Mouse (Mus musculus) frontal cortex, adult 2 months (tissue): Measurements from ENCODE around the gene Sumo3. TPM values are rescaled to one million over a fixed set of nuclear protein-coding genes. Genes with fewer than 3 reads are reported as not detected.

Experiments used
- polyA plus RNA-seq: library from polyadenylated mRNA; depleted of rRNA; stranded (reverse); fragments of >200 nt; gene quantifications from 2 replicates; pipeline ENCODE4 v1.2.3, GENCODE M21; 2012; rRNA removed

Sumo3 gene
- polyA plus RNA-seq, 1 experiment, result 364 TPM

Other genes starting within 250 kb of the Sumo3 start
- gene Adarb1, start 187.8 kb upstream of the Sumo3 start, polyA plus RNA-seq, result 134 and 137 TPM in 2 replicates
- gene Fam207a, start 90.3 kb upstream of the Sumo3 start, polyA plus RNA-seq, result 43.7 and 44.9 TPM in 2 replicates
- gene Itgb2, start 75.8 kb upstream of the Sumo3 start, polyA plus RNA-seq, result 4.5 and 6.8 TPM in 2 replicates
- gene Pttg1ip, start 24.4 kb upstream of the Sumo3 start, polyA plus RNA-seq, result 125 and 132 TPM in 2 replicates
- gene Gm49325, start 100 bp downstream of the Sumo3 start, polyA plus RNA-seq, result 15.9 and 23.0 TPM in 2 replicates
- gene Ube2g2, start 16.2 kb downstream of the Sumo3 start, polyA plus RNA-seq, result 47.9 and 51.8 TPM in 2 replicates
- gene Tspear, start 80.5 kb downstream of the Sumo3 start, polyA plus RNA-seq, result 0.04 TPM in 1 of 2 replicates, not detected in the other
- not detected in 2 replicates for gene Gm19402, start 84.7 kb downstream of the Sumo3 start, polyA plus RNA-seq
- gene Gm9508, start 91.1 kb downstream of the Sumo3 start, polyA plus RNA-seq, result not detected in 2 replicates
- not detected in 2 replicates for gene Gm10272, start 100.5 kb downstream of the Sumo3 start, polyA plus RNA-seq
- gene Gm10024, start 105.4 kb downstream of the Sumo3 start, polyA plus RNA-seq, result not detected in 2 replicates
- gene Gm10142, start 109.7 kb downstream of the Sumo3 start, polyA plus RNA-seq, result not detected in 2 replicates
- not detected in 2 replicates for gene Krtap12-1, start 114.5 kb downstream of the Sumo3 start, polyA plus RNA-seq
- not detected in 2 replicates for gene Gm10100, start 120.4 kb downstream of the Sumo3 start, polyA plus RNA-seq
- gene Gm18596, start 136.5 kb downstream of the Sumo3 start, polyA plus RNA-seq, result not detected in 2 replicates
- gene Gm9736, start 145.3 kb downstream of the Sumo3 start, polyA plus RNA-seq, result not detected in 2 replicates
- gene Gm3233, start 153.6 kb downstream of the Sumo3 start, polyA plus RNA-seq, result not detected in 2 replicates
- gene Gm3238, start 165.2 kb downstream of the Sumo3 start, polyA plus RNA-seq, result not detected in 2 replicates
- not detected in 2 replicates for gene Gm7138, start 170.8 kb downstream of the Sumo3 start, polyA plus RNA-seq
- gene Gm3250, start 176.4 kb downstream of the Sumo3 start, polyA plus RNA-seq, result not detected in 2 replicates
- gene Gm7137, start 182.1 kb downstream of the Sumo3 start, polyA plus RNA-seq, result not detected in 2 replicates
- gene Gm9639, start 189.0 kb downstream of the Sumo3 start, polyA plus RNA-seq, result not detected in 2 replicates
- not detected in 2 replicates for gene Gm19668, start 193.0 kb downstream of the Sumo3 start, polyA plus RNA-seq
- gene Gm9507, start 205.7 kb downstream of the Sumo3 start, polyA plus RNA-seq, result not detected in 2 replicates
- not detected in 2 replicates for gene Gm2696, start 208.6 kb downstream of the Sumo3 start, polyA plus RNA-seq
- gene Krtap10-4, start 221.0 kb downstream of the Sumo3 start, polyA plus RNA-seq, result not detected in 2 replicates
- not detected in 2 replicates for gene Krtap10-10, start 229.8 kb downstream of the Sumo3 start, polyA plus RNA-seq
- gene Gm36176, start 240.7 kb downstream of the Sumo3 start, polyA plus RNA-seq, result not detected in 2 replicates
- not detected in 2 replicates for gene Gm10318, start 246.8 kb downstream of the Sumo3 start, polyA plus RNA-seq